Mouse (Mus musculus) hindbrain, embryonic 11.5 days (tissue): ENCODE data around the gene Prpf18. TPM values are rescaled to one million over a fixed set of nuclear protein-coding genes. Genes with fewer than 3 reads are reported as not detected.

ENCODE experiments used
- ATAC-seq: fragments of 200-750 bp; cut with Nextera tagmentation; 2 replicates; pipeline ENCODE4 v1.8.0; 2017; ENCODE audit warnings: mild to moderate bottlenecking, moderate TSS enrichment, moderate library complexity; ENCODE audit not compliant: low FRiP score
- DNase-seq: peaks from one replicate; pipeline ENCODE4 v3.0.0-alpha.2; 2015; ENCODE audit warnings: low spot score
- H3K27ac ChIP-seq: fragments of 300-500 bp; sonication (generic); 2 replicates; pipeline ENCODE4 v1.5.1; 2014; ENCODE audit warnings: mild to moderate bottlenecking, low read depth, low read length
- H3K27me3 ChIP-seq: fragments of 300-500 bp; sonication (generic); 2 replicates; pipeline ENCODE4 v1.6.1; 2014; ENCODE audit warnings: mild to moderate bottlenecking, low read length, moderate library complexity, mixed read lengths; ENCODE audit not compliant: control insufficient read depth, insufficient read depth
- H3K36me3 ChIP-seq: fragments of 300-500 bp; sonication (generic); 2 replicates; pipeline ENCODE4 v1.6.1; 2014; ENCODE audit warnings: mild to moderate bottlenecking, low read length, moderate library complexity, mixed read lengths; ENCODE audit not compliant: control insufficient read depth, insufficient read depth
- H3K4me1 ChIP-seq: fragments of 300-500 bp; sonication (generic); replicated peaks from 2 replicates; pipeline ENCODE4 v1.6.1; 2014; ENCODE audit warnings: low read length, mixed read lengths; ENCODE audit not compliant: control insufficient read depth, insufficient read depth
- H3K4me2 ChIP-seq: fragments of 300-500 bp; sonication (generic); replicated peaks from 2 replicates; pipeline ENCODE4 v1.6.1; 2014; ENCODE audit warnings: mild to moderate bottlenecking, low read depth, low read length
- H3K4me3 ChIP-seq: fragments of 300-500 bp; sonication (generic); 2 replicates; pipeline ENCODE4 v1.5.1; 2014; ENCODE audit warnings: low read depth, low read length
- H3K9ac ChIP-seq: fragments of 300-500 bp; sonication (generic); 2 replicates; pipeline ENCODE4 v1.6.1; 2014; ENCODE audit warnings: low read depth, low read length
- H3K9me3 ChIP-seq: fragments of 300-500 bp; sonication (generic); 2 replicates; pipeline ENCODE4 v1.6.1; 2016; ENCODE audit warnings: low read length; ENCODE audit not compliant: control insufficient read depth
- WGBS: fragments of 180-500 bp; shearing (Covaris S2); extraction: QIAGEN DNeasy Blood & Tissue Kit; methylation state at CpG from one replicate; pipeline ENCODE4 v1.1.7; 2014; 5-methylcytosine and 5-hydroxymethylcytosine counted together
- polyA plus RNA-seq: library from polyadenylated mRNA; unstranded; fragments of >200 nt; fragmentation: Nextera tagmentation; extraction: Ambion mirVana; gene quantifications from 2 replicates; pipeline ENCODE4 v1.2.1, GENCODE M21; 2014

Prpf18 gene
- polyA plus RNA-seq, 1 experiment from 2014 or later = 48.9 TPM

DNA sequence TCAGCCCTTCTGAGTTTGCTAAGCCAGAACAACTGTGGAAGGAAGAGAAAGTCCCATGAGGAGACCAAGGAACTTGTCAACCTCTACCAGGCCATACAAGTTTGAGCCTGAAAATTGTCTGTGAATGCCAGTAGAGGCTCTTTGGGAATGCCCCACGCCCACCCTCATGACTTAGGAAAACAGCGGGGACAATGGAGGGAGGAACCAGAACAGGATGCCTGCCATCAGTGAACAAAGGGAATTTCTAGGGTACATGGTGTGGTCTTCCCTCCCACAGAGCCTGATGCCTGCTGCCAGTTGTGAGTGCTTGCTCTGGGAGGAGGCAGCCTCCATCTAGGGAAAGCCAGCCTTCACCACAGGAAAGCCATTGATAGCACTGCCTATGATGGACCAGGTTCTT, 76.8 kb downstream of the Prpf18 start:
- WGBS = 41% methylated on average over 2 of the region's 2 CpGs
- ATAC-seq = no peak
- no peaks in the 10 kb centered on the region for H3K27me3 ChIP-seq
- H3K4me3 ChIP-seq = no peak overlapping the region
- 0 out of 2 replicates have a peak, but pooled peaks cover 4% of the 10 kb centered on the region for H3K36me3 ChIP-seq
- 0 out of 2 replicates have a peak, but pooled peaks cover 3% of the 10 kb centered on the region for H3K4me1 ChIP-seq
- no peak overlapping the region for H3K27ac ChIP-seq
- no peak overlapping the region for H3K9ac ChIP-seq
- no peak for DNase-seq
- H3K9me3 ChIP-seq = no peaks in the 10 kb centered on the region
- H3K4me2 ChIP-seq = no peak overlapping the region

DNA sequence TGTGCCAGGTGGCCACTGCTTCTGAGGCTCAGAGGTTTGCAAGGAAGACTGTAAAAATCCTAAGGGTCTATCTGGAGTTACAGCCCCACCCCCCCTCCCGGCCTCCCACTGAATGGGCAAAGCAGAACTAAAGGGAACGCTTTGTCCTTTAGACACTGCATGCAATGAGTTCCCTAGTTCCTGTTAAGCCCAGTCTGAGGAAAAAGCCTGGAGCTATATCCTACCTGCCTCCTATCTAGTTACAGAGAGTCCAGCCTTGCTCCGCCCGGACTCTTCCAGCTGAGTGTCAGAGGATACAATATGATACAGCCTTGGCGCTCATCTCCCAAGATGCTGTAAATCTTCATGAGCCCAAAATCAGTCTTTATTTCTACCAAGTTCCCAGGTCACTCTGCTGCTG, 77.7 kb downstream of the Prpf18 start:
- WGBS = 63% methylated on average over 5 of the region's 5 CpGs
- H3K36me3 ChIP-seq = 0 out of 2 replicates have a peak, but pooled peaks cover 4% of the 10 kb centered on the region

DNA sequence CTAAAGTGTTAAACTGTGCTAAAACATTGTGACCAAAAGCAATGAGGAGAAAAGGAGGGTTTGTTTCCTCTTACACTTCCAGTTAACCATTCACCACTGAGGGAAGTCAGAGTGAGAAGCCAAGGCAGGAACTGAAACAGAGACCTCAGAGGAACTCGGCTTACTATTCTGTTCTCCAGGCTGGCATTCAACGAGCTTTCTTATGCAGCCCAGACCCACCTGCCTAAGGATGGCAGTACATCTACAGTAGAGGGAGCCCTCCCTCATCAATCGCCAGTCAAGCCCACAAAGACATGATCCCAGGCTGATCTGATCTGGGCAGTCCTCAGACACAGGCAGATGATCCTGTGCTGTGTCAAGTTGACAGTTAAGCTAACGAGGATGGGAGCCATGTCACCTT, 78.5 kb downstream of the Prpf18 start:
- no peaks in the 10 kb centered on the region for H3K36me3 ChIP-seq
- no peak for ATAC-seq
- 71% methylated on average over 4 of the region's 4 CpGs for WGBS

More for the DNA sequence above, 77.7 kb downstream of the Prpf18 start:
- Histone ChIP-seq H3K27ac (no peak overlapping the region), H3K27me3 (no peaks in the 10 kb centered on the region), H3K4me2 (no peak overlapping the region), H3K4me3 (no peak overlapping the region), H3K4me1 (0 out of 2 replicates have a peak, but pooled peaks cover 3% of the 10 kb centered on the region), H3K9ac (no peak overlapping the region), H3K9me3 (no peaks in the 10 kb centered on the region)
- DNase-seq (no peak), ATAC-seq (no peak)

DNA sequence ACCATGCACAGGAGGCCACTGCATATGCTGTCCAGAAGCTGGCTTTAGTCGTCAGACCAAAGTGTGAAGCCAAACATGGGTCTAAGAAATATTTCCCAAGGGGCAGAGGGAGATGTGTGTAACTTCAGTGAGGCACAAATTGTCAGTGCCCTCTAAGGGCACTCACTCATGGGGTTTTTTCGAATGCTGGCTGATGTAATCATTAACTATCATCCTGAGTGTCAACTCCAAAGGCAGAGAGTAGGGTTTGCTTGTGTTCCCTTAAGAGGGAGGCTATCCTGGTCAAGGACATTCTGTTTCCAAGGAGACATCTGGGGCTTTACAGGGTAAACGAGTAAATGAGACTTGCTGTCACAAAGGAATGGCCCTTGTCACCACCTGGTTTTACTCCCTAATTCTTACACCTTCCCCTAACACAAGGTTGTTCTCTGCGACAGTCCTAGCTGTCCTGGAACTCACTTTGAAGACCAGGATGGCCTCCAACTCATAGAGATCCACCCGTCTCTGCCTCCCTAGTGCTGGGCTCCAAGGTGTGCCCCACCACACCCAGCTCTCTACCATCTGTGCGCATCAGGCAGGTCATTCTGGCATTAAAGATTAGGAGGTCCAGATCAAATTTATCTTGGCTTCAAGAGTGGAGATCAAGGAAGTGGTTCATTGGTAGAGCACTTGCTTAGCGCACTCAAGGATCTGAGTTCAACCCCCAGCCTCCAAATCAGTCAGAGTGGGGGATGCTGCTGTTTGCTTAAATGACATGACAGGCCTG, 79.2 kb downstream of the Prpf18 start:
- Histone ChIP-seq H3K27me3 (no peaks in the 10 kb centered on the region), H3K9me3 (no peaks in the 10 kb centered on the region), H3K27ac (no peak overlapping the region), H3K4me2 (no peak overlapping the region), H3K36me3 (no peaks in the 10 kb centered on the region), H3K9ac (no peak overlapping the region), H3K4me1 (0 out of 2 replicates have a peak, but pooled peaks cover 3% of the 10 kb centered on the region), H3K4me3 (no peak overlapping the region)
- ATAC-seq (no peak), DNase-seq (no peak)
- 87% methylated on average over 7 of the region's 7 CpGs for WGBS

More for the DNA sequence above, 78.5 kb downstream of the Prpf18 start:
- Histone ChIP-seq H3K27me3 (no peaks in the 10 kb centered on the region), H3K4me1 (0 out of 2 replicates have a peak, but pooled peaks cover 3% of the 10 kb centered on the region), H3K9me3 (no peaks in the 10 kb centered on the region), H3K9ac (no peak overlapping the region), H3K4me3 (no peak overlapping the region), H3K27ac (no peak overlapping the region), H3K4me2 (no peak overlapping the region)
- no peak for DNase-seq

Other genes with a start within 250 kb of the Prpf18 start
- gene Bend7, start 65.7 kb upstream of the Prpf18 start, polyA plus RNA-seq = 5.0 and 5.6 TPM in 2 replicates
- 113 and 129 TPM in 2 replicates for gene Sephs1, start 229.5 kb upstream of the Prpf18 start, polyA plus RNA-seq